Mouse (Mus musculus): ENCODE results near the gene Rdh16. TPM values are rescaled to one million over a fixed set of nuclear protein-coding genes. Genes with fewer than 3 reads are reported as not detected.
"Not testable (repeated sequence)": the region's sequence is repeated elsewhere in the genome, so short reads cannot be mapped to it uniquely, and the experiment has no call there.

Gene Rdh16
- polyA plus RNA-seq, 1 experiment: 0.21 TPM

GRCm38 (mm10) chr10:127825386-127825785 is 24.4 kb downstream of the Rdh16 start:
- H3K4me1 ChIP-seq (ENCODE audit: control insufficient read depth, insufficient read depth, low read length): no peaks in the 10 kb centered on the region

GRCm38 (mm10) chr10:127829121-127829520 is 28.2 kb downstream of the Rdh16 start:
- no peak overlapping the region for H3K4me3 ChIP-seq (ENCODE audit: insufficient read depth, low read length)
- no peaks in the 10 kb centered on the region for H3K4me1 ChIP-seq (ENCODE audit: control insufficient read depth, insufficient read depth, low read length)
- H3K27ac ChIP-seq (ENCODE audit: insufficient read depth, low read length): no peak overlapping the region
- TF ChIP-seq POLR2A (IDR thresholded peaks at IDR 0.05; ENCODE audit: extremely low read depth, insufficient read depth, low read length) (no peak), CTCF (IDR thresholded peaks at IDR 0.05; ENCODE audit: extremely low read depth, insufficient read depth, low read length) (no peak)

More at GRCm38 (mm10) chr10:127825386-127825785, 24.4 kb downstream of the Rdh16 start:
- Histone ChIP-seq H3K27ac (ENCODE audit: insufficient read depth, low read length) (no peak overlapping the region), H3K4me3 (ENCODE audit: insufficient read depth, low read length) (no peak overlapping the region)
- peak; percentile 55 for TF ChIP-seq CTCF (IDR thresholded peaks at IDR 0.05; ENCODE audit: extremely low read depth, insufficient read depth, low read length)
- no peak for TF ChIP-seq POLR2A (IDR thresholded peaks at IDR 0.05; ENCODE audit: extremely low read depth, insufficient read depth, low read length)

- not testable (repeated sequence) for H3K4me3 ChIP-seq (ENCODE audit: insufficient read depth, low read length); H3K4me1 ChIP-seq (ENCODE audit: control insufficient read depth, insufficient read depth, low read length); H3K27ac ChIP-seq (ENCODE audit: insufficient read depth, low read length)
Measured at GRCm38 (mm10) chr10:127834186-127834585, 33.2 kb downstream of the Rdh16 start.

- H3K4me1 ChIP-seq (ENCODE audit: control insufficient read depth, insufficient read depth, low read length): 0 out of 2 replicates have a peak, but pooled peaks cover 2% of the 10 kb centered on the region
- H3K27ac ChIP-seq (ENCODE audit: insufficient read depth, low read length): no peak overlapping the region
- TF ChIP-seq POLR2A (IDR thresholded peaks at IDR 0.05; ENCODE audit: extremely low read depth, insufficient read depth, low read length) (no peak), CTCF (IDR thresholded peaks at IDR 0.05; ENCODE audit: extremely low read depth, insufficient read depth, low read length) (no peak)
- no peak overlapping the region for H3K4me3 ChIP-seq (ENCODE audit: insufficient read depth, low read length)
Measured at GRCm38 (mm10) chr10:127835292-127835691, 34.3 kb downstream of the Rdh16 start.

GRCm38 (mm10) chr10:127837793-127838192 is 36.8 kb downstream of the Rdh16 start:
- not testable (repeated sequence) for H3K27ac ChIP-seq (ENCODE audit: insufficient read depth, low read length)

GRCm38 (mm10) chr10:127838539-127838938 is 37.6 kb downstream of the Rdh16 start:
- Histone ChIP-seq H3K4me1 (ENCODE audit: control insufficient read depth, insufficient read depth, low read length) (0 out of 2 replicates have a peak, but pooled peaks cover 2% of the 10 kb centered on the region), H3K27ac (ENCODE audit: insufficient read depth, low read length) (no peak overlapping the region), H3K4me3 (ENCODE audit: insufficient read depth, low read length) (no peak overlapping the region)
- TF ChIP-seq CTCF (IDR thresholded peaks at IDR 0.05; ENCODE audit: extremely low read depth, insufficient read depth, low read length) (no peak), POLR2A (IDR thresholded peaks at IDR 0.05; ENCODE audit: extremely low read depth, insufficient read depth, low read length) (no peak)

More at GRCm38 (mm10) chr10:127837793-127838192, 36.8 kb downstream of the Rdh16 start:
- not testable (repeated sequence) for H3K4me1 ChIP-seq (ENCODE audit: control insufficient read depth, insufficient read depth, low read length); H3K4me3 ChIP-seq (ENCODE audit: insufficient read depth, low read length)

GRCm38 (mm10) chr10:127840776-127841175 is 39.8 kb downstream of the Rdh16 start:
- no peak overlapping the region for H3K4me3 ChIP-seq (ENCODE audit: insufficient read depth, low read length)
- H3K27ac ChIP-seq (ENCODE audit: insufficient read depth, low read length): no peak overlapping the region
- H3K4me1 ChIP-seq (ENCODE audit: control insufficient read depth, insufficient read depth, low read length): 0 out of 2 replicates have a peak, but pooled peaks cover 2% of the 10 kb centered on the region
- TF ChIP-seq CTCF (IDR thresholded peaks at IDR 0.05; ENCODE audit: extremely low read depth, insufficient read depth, low read length) (no peak), POLR2A (IDR thresholded peaks at IDR 0.05; ENCODE audit: extremely low read depth, insufficient read depth, low read length) (no peak)

- not testable (repeated sequence) for H3K4me1 ChIP-seq (ENCODE audit: control insufficient read depth, insufficient read depth, low read length); H3K27ac ChIP-seq (ENCODE audit: insufficient read depth, low read length); H3K4me3 ChIP-seq (ENCODE audit: insufficient read depth, low read length)
Measured at GRCm38 (mm10) chr10:127845945-127846344, 45.0 kb downstream of the Rdh16 start.

GRCm38 (mm10) chr10:127848089-127848488 is 47.1 kb downstream of the Rdh16 start:
- no peak for TF ChIP-seq POLR2A (IDR thresholded peaks at IDR 0.05; ENCODE audit: extremely low read depth, insufficient read depth, low read length)
- TF ChIP-seq CTCF (IDR thresholded peaks at IDR 0.05; ENCODE audit: extremely low read depth, insufficient read depth, low read length): no peak
- Histone ChIP-seq H3K4me1 (ENCODE audit: control insufficient read depth, insufficient read depth, low read length) (no peaks in the 10 kb centered on the region), H3K4me3 (ENCODE audit: insufficient read depth, low read length) (no peak overlapping the region)

GRCm38 (mm10) chr10:127849628-127850027 is 48.7 kb downstream of the Rdh16 start, which contains the start of gene Rdh19:
Gene Rdh19 (plus strand): TSS chr10:127849928.
- Histone ChIP-seq H3K27ac (ENCODE audit: insufficient read depth, low read length) (no peak within 1 kb of the TSS), H3K4me1 (ENCODE audit: control insufficient read depth, insufficient read depth, low read length) (no peaks in the 10 kb centered on the region), H3K4me3 (ENCODE audit: insufficient read depth, low read length) (no peak within 1 kb of the TSS)
- TF ChIP-seq CTCF (IDR thresholded peaks at IDR 0.05; ENCODE audit: extremely low read depth, insufficient read depth, low read length): no peak
- TF ChIP-seq POLR2A (IDR thresholded peaks at IDR 0.05; ENCODE audit: extremely low read depth, insufficient read depth, low read length): no peak

More at GRCm38 (mm10) chr10:127848089-127848488, 47.1 kb downstream of the Rdh16 start:
- no peak overlapping the region for H3K27ac ChIP-seq (ENCODE audit: insufficient read depth, low read length)

GRCm38 (mm10) chr10:127856376-127856775 is 55.4 kb downstream of the Rdh16 start:
- Histone ChIP-seq H3K27ac (ENCODE audit: insufficient read depth, low read length) (no peak overlapping the region), H3K4me3 (ENCODE audit: insufficient read depth, low read length) (no peak overlapping the region), H3K4me1 (ENCODE audit: control insufficient read depth, insufficient read depth, low read length) (no peaks in the 10 kb centered on the region)
- TF ChIP-seq CTCF (IDR thresholded peaks at IDR 0.05; ENCODE audit: extremely low read depth, insufficient read depth, low read length): no peak
